Mouse (Mus musculus): ENCODE measurements around the gene Med12.
"Not testable (repeated sequence)": the region's sequence is repeated elsewhere in the genome, so short reads cannot be mapped to it uniquely, and the experiment has no call there.

GRCm38 (mm10) chrX:101342837-101343236 is 69.0 kb downstream of the Med12 start:
- TF ChIP-seq CTCF (IDR thresholded peaks at IDR 0.05; ENCODE audit: insufficient read depth, low read length); POLR2A (IDR thresholded peaks at IDR 0.05; ENCODE audit: borderline replicate concordance, extremely low read depth, low read depth, low read length): not testable (repeated sequence)
